Mouse (Mus musculus) erythroblast, embryonic 14.5 days (primary cell): ENCODE results near the gene St5.

ENCODE experiments used
- GATA1 ChIP-seq: IDR thresholded peaks from 2 replicates; pipeline ENCODE4 v1.6.1; 2012; ENCODE audit warnings: low read length, inconsistent platforms, mixed read lengths
- TAL1 ChIP-seq: IDR thresholded peaks from 3 replicates; pipeline ENCODE4 v1.6.1; 2012; ENCODE audit warnings: low read length, inconsistent platforms, mixed read lengths

DNA sequence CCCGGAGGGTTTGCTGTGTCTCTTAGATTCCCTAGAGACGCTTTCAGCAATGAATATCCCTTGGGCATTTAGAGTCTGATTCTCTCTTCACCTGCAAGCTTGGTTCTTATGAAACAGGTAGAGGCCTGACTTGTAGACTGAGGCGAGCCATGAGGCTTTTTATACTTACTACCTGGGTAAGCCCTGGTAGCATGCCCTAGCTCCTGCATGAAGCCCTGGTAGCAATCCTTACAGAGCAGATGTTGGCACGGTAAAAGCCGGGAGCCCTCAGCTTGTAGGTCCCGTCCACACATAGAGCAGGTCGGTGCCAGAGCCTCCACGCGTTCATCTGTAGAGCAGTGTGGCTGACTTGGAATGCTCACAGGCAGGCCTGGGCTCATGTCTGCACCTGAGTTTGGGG, 195.8 kb downstream of the St5 start:
- TF ChIP-seq GATA1: no peak
- TF ChIP-seq TAL1: no peak
